Mouse (Mus musculus): Measurements from ENCODE around the gene Tango2. TPM values are rescaled to one million over a fixed set of nuclear protein-coding genes. Genes with fewer than 3 reads are reported as not detected.

The Tango2 gene
- total RNA-seq, 2 experiments from 2014 or later: 5.7 to 27.4 TPM

- ATAC-seq (ENCODE audit: poor library complexity, severe bottlenecking): no peak
Measured at GRCm38 (mm10) chr16:18268182-18268581, 79.7 kb downstream of the Tango2 start.

GRCm38 (mm10) chr16:18265024-18265423, 82.9 kb downstream of the Tango2 start:
- ATAC-seq (ENCODE audit: poor library complexity, severe bottlenecking): no peak

- no peak for ATAC-seq (ENCODE audit: poor library complexity, severe bottlenecking)
Measured at GRCm38 (mm10) chr16:18258221-18258620, 89.7 kb downstream of the Tango2 start, which contains the start of gene Gm49776. TSS of gene Gm49776 (minus strand) at chr16:18258321.

- no peak for ATAC-seq (ENCODE audit: poor library complexity, severe bottlenecking)
Measured at GRCm38 (mm10) chr16:18253866-18254265, 94.0 kb downstream of the Tango2 start.

- no peak for ATAC-seq (ENCODE audit: poor library complexity, severe bottlenecking)
Measured at GRCm38 (mm10) chr16:18252736-18253135, 95.2 kb downstream of the Tango2 start.

GRCm38 (mm10) chr16:18250828-18251790, 96.8 kb downstream of the Tango2 start:
- no peak for ATAC-seq (ENCODE audit: poor library complexity, severe bottlenecking)

Other genes starting within 250 kb of the Tango2 start
- 0.36 and 0.85 TPM in 2 replicates for gene Rtn4r, start 220.5 kb downstream of the Tango2 start, total RNA-seq (2015)
- gene Rtn4r, start 220.5 kb downstream of the Tango2 start, total RNA-seq (2017): 0.26 TPM in 1 of 2 replicates, not detected in the other
- not detected in 2 replicates for gene Ccdc188, start 130.2 kb downstream of the Tango2 start, total RNA-seq (2015)
- gene Ccdc188, start 130.2 kb downstream of the Tango2 start, total RNA-seq (2017): not detected in 2 replicates
- 5.1 and 5.8 TPM in 2 replicates for gene Zdhhc8, start 113.0 kb downstream of the Tango2 start, total RNA-seq (2015)
- 2.2 and 4.0 TPM in 2 replicates for gene Zdhhc8, start 113.0 kb downstream of the Tango2 start, total RNA-seq (2017)
- 62.8 and 73.1 TPM in 2 replicates for gene Trmt2a, start 99.4 kb downstream of the Tango2 start, total RNA-seq (2015)
- gene Trmt2a, start 99.4 kb downstream of the Tango2 start, total RNA-seq (2017): 48.8 and 69.0 TPM in 2 replicates
- 222 and 262 TPM in 2 replicates for gene Ranbp1, start 99.4 kb downstream of the Tango2 start, total RNA-seq (2015)
- gene Ranbp1, start 99.4 kb downstream of the Tango2 start, total RNA-seq (2017): 251 and 278 TPM in 2 replicates
- gene Gm49776, start 89.8 kb downstream of the Tango2 start, total RNA-seq (2015): not detected in 2 replicates
- not detected in 2 replicates for gene Gm49776, start 89.8 kb downstream of the Tango2 start, total RNA-seq (2017)
- gene Dgcr8, start 58.9 kb downstream of the Tango2 start, total RNA-seq (2015): 23.3 and 32.1 TPM in 2 replicates
- 33.2 and 40.2 TPM in 2 replicates for gene Dgcr8, start 58.9 kb downstream of the Tango2 start, total RNA-seq (2017)
- 0.38 and 0.68 TPM in 2 replicates for gene Arvcf, start 79 bp upstream of the Tango2 start, total RNA-seq (2015)
- 1.5 and 3.0 TPM in 2 replicates for gene Arvcf, start 79 bp upstream of the Tango2 start, total RNA-seq (2017)
- gene Txnrd2, start 78.3 kb upstream of the Tango2 start, total RNA-seq (2015): 10.3 and 11.8 TPM in 2 replicates
- 7.0 and 9.3 TPM in 2 replicates for gene Txnrd2, start 78.3 kb upstream of the Tango2 start, total RNA-seq (2017)
- 37.8 and 40.8 TPM in 2 replicates for gene Comt, start 78.7 kb upstream of the Tango2 start, total RNA-seq (2015)
- gene Comt, start 78.7 kb upstream of the Tango2 start, total RNA-seq (2017): 40.1 and 43.8 TPM in 2 replicates
- 1.7 and 4.6 TPM in 2 replicates for gene Gnb1l, start 150.6 kb upstream of the Tango2 start, total RNA-seq (2015)
- gene Gnb1l, start 150.6 kb upstream of the Tango2 start, total RNA-seq (2017): 0.20 and 3.5 TPM in 2 replicates
- gene Rtl10, start 150.8 kb upstream of the Tango2 start, total RNA-seq (2015): 2.4 and 2.5 TPM in 2 replicates
- 0.29 and 3.5 TPM in 2 replicates for gene Rtl10, start 150.8 kb upstream of the Tango2 start, total RNA-seq (2017)
- not detected in 2 replicates for gene Tbx1, start 242.6 kb upstream of the Tango2 start, total RNA-seq (2015)
- not detected in 2 replicates for gene Tbx1, start 242.6 kb upstream of the Tango2 start, total RNA-seq (2017)

Data from megakaryocyte, adult 5-6 weeks (primary cell).